Comparison of ENCODE assay signal across 20 mouse cellular contexts in the genomic region with DNA sequence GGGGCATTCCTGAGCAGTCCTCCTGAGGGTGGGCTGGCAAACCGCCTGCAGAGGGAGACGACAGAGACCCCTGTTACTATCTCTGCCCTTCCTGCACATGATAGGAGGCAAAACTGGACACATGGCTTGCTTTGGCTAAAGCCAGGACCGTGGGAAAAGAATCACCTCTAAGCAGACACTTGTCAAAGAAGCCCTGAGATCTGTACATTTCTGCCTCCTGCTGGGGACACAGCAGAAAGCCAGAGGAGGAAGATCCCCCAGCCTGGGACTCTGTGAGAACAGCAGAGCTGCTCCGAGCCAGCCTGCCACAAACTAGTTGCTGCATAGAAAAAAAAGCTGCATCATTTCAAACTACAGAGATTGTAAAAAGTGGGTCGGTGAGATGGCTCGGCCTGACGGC. TPM values are rescaled to one million over a fixed set of nuclear protein-coding genes. Genes with fewer than 3 reads are reported as not detected.
DNase-seq lines count a peak whose midpoint lies in the region; ATAC-seq and TF ChIP-seq lines count a peak whose summit lies in the region.
"Had no signal": no experiment of that assay in that cellular context is flagged by ENCODE, and none has a peak within 500 bp of the region (broad histone marks: within the 10 kb centered on the region; RNA-seq: fewer than 3 reads in every experiment).

No protein-coding gene starts in this region.

- ATAC-seq in heart, embryonic 11.5 days (replicated peaks; ENCODE audit: insufficient number of reproducible peaks, low FRiP score, low TSS enrichment): no peak
- ATAC-seq: liver, embryonic 12.5 days had no signal

- peak; percentile 42 for TF ChIP-seq CTCF in left cerebral cortex, adult 2 months (IDR thresholded peaks at IDR 0.05)

- 77% methylated on average over 7 of the region's 7 CpGs for WGBS in heart, embryonic 11.5 days (ENCODE audit: insufficient replicate concordance)

- peaks cover 33% of the 10 kb centered on the region for H3K36me3 ChIP-seq in heart, embryonic 11.5 days (ENCODE audit: control insufficient read depth, insufficient read depth, low read length)

- no peak overlapping the region for H3K4me3 ChIP-seq in heart, embryonic 11.5 days (ENCODE audit: low read depth, low read length)
- H3K4me3 ChIP-seq in left cerebral cortex, adult 2 months: no peak overlapping the region
- H3K4me3 ChIP-seq: embryonic facial prominence, embryonic 15.5 days; hindbrain, embryonic 13.5 days; kidney, embryonic 15.5 days; liver, embryonic 12.5 days; stomach, embryonic 15.5 days had no signal

- intact Hi-C loops in heart, postnatal 10 days (cut with DNase I): loop anchor here (5.0 kb wide), 1 partner anchor 101 kb away; no protein-coding TSS in a partner anchor
- intact Hi-C loops in left cerebral cortex, adult 2 months (cut with DNase I): loop anchor here (2.0 kb wide), 1 partner anchor 100 kb away; no protein-coding TSS in a partner anchor
- intact Hi-C loops in left cerebral cortex, postnatal 36 days (cut with DNase I): loop anchor here (5.0 kb wide), 1 partner anchor 101 kb away; no protein-coding TSS in a partner anchor

- H3K27me3 ChIP-seq in heart, embryonic 11.5 days (ENCODE audit: control insufficient read depth, insufficient read depth, low read length): no peaks in the 10 kb centered on the region
- H3K27me3 ChIP-seq: embryonic facial prominence, embryonic 15.5 days; hindbrain, embryonic 13.5 days; kidney, embryonic 15.5 days; liver, embryonic 12.5 days; stomach, embryonic 15.5 days had no signal

- no peak for DNase-seq in heart, postnatal 10 days
- no peak for DNase-seq in left cerebral cortex, adult 2 months (ENCODE audit: extremely low spot score in 1 of 2, low spot score in 2 of 2)
- no peak for DNase-seq in left cerebral cortex, postnatal 36 days (ENCODE audit: low spot score in 2 of 2)
- DNase-seq in ES-CJ7 (ENCODE audit: low read depth, low spot score) (peak; percentile 78), ZHBTc4 (ENCODE audit: low read depth, low spot score) (peak; percentile 82)
- no peak for DNase-seq in frontal cortex, postnatal 36 days (ENCODE audit: low spot score in 2 of 2)
- DNase-seq: adrenal gland, postnatal 36 days; cerebellum, postnatal 36 days; layer of hippocampus, adult 9-11 months; left cerebral cortex, postnatal 4 days; lung, postnatal 10 days; thymus, postnatal 14 days had no signal

- no peak overlapping the region for H3K9ac ChIP-seq in heart, embryonic 11.5 days (ENCODE audit: low read depth, low read length)
- H3K9ac ChIP-seq: embryonic facial prominence, embryonic 15.5 days; hindbrain, embryonic 13.5 days; kidney, embryonic 15.5 days; liver, embryonic 12.5 days; stomach, embryonic 15.5 days had no signal

- no peaks in the 10 kb centered on the region for H3K4me1 ChIP-seq in heart, embryonic 11.5 days (ENCODE audit: control insufficient read depth, insufficient read depth, low read length)
- H3K4me1 ChIP-seq: embryonic facial prominence, embryonic 15.5 days; hindbrain, embryonic 13.5 days; liver, embryonic 12.5 days; stomach, embryonic 15.5 days had no signal

- H3K27ac ChIP-seq in heart, embryonic 11.5 days (ENCODE audit: low read depth, low read length): 0 out of 2 replicates have a peak overlapping the region, but pooled peaks have one; percentile 15
- no peak overlapping the region for H3K27ac ChIP-seq in left cerebral cortex, adult 2 months
- H3K27ac ChIP-seq: embryonic facial prominence, embryonic 15.5 days; hindbrain, embryonic 13.5 days; kidney, embryonic 15.5 days; liver, embryonic 12.5 days; stomach, embryonic 15.5 days had no signal

- no peaks in the 10 kb centered on the region for H3K9me3 ChIP-seq in heart, embryonic 11.5 days (replicated peaks; ENCODE audit: control insufficient read depth, low read length)
- H3K9me3 ChIP-seq: embryonic facial prominence, embryonic 15.5 days; hindbrain, embryonic 13.5 days; kidney, embryonic 15.5 days; liver, embryonic 12.5 days; stomach, embryonic 15.5 days had no signal

- H3K4me2 ChIP-seq in heart, embryonic 11.5 days: no peak overlapping the region
- H3K4me2 ChIP-seq: embryonic facial prominence, embryonic 15.5 days; hindbrain, embryonic 13.5 days; kidney, embryonic 15.5 days; liver, embryonic 12.5 days; stomach, embryonic 15.5 days had no signal

RNA-seq across cellular contexts. Expression of gene Cldn22, which starts 18.8 kb away (rescaled TPM):
- not detected in 2 replicates for polyA plus RNA-seq in heart, embryonic 11.5 days (2014; fragmentation: Nextera tagmentation; extraction: Ambion mirVana)
- total RNA-seq in heart, postnatal 10 days (2021): not detected
- under 1 TPM in 1 of 2 experiments, not detected in 1; 0.58 TPM for total RNA-seq in left cerebral cortex, adult 2 months (2021)
- total RNA-seq in left cerebral cortex, postnatal 36 days (2021): 1 to 10 TPM in 1 of 2 experiments, not detected in 1; 2.3 TPM
- total RNA-seq: left cerebral cortex, postnatal 4 days had no signal
- polyA plus RNA-seq: embryonic facial prominence, embryonic 15.5 days; hindbrain, embryonic 13.5 days; kidney, embryonic 15.5 days; liver, embryonic 12.5 days; neural tube, embryonic 11.5 days; stomach, embryonic 15.5 days had no signal

RNA-seq across cellular contexts. Expression of gene Cldn24, which starts 21.1 kb away (rescaled TPM):
- polyA plus RNA-seq in heart, embryonic 11.5 days (2014; fragmentation: Nextera tagmentation; extraction: Ambion mirVana): not detected in 2 replicates
- not detected for total RNA-seq in heart, postnatal 10 days (2021)
- total RNA-seq in left cerebral cortex, adult 2 months (2021): not detected
- total RNA-seq in left cerebral cortex, postnatal 36 days (2021): under 1 TPM in 1 of 2 experiments, not detected in 1; 0.66 TPM
- total RNA-seq: adrenal gland, postnatal 36 days; left cerebral cortex, postnatal 4 days had no signal
- polyA plus RNA-seq: embryonic facial prominence, embryonic 15.5 days; gonadal fat pad, adult 2 months; hindbrain, embryonic 13.5 days; kidney, embryonic 15.5 days; liver, embryonic 12.5 days; neural tube, embryonic 11.5 days; stomach, embryonic 15.5 days had no signal

Comparison
In these comparisons a context has a peak if more than half of its experiments do, and no peak if none do; other contexts are left out.
1. DNase-seq: peak in ES-CJ7 (single experiment) and ZHBTc4 (single experiment); none in heart, postnatal 10 days (0 of 2), left cerebral cortex, adult 2 months (0 of 2), left cerebral cortex, postnatal 36 days (0 of 2) and frontal cortex, postnatal 36 days (0 of 2).